Mouse (Mus musculus) fat pad, adult 2 months (tissue): ENCODE measurements around the gene Uimc1.
A peak's percentile ranks its signal among the peaks of the same experiment; 100 is the strongest.
"Not testable (repeated sequence)": the region's sequence is repeated elsewhere in the genome, so short reads cannot be mapped to it uniquely, and the experiment has no call there.

Experiments
- DNase-seq: peaks from one replicate; pipeline ENCODE4 v3.0.0-alpha.2; 2011; ENCODE audit warnings: low read depth, low spot score; ENCODE audit errors: extremely low read depth

The Uimc1 gene

DNA sequence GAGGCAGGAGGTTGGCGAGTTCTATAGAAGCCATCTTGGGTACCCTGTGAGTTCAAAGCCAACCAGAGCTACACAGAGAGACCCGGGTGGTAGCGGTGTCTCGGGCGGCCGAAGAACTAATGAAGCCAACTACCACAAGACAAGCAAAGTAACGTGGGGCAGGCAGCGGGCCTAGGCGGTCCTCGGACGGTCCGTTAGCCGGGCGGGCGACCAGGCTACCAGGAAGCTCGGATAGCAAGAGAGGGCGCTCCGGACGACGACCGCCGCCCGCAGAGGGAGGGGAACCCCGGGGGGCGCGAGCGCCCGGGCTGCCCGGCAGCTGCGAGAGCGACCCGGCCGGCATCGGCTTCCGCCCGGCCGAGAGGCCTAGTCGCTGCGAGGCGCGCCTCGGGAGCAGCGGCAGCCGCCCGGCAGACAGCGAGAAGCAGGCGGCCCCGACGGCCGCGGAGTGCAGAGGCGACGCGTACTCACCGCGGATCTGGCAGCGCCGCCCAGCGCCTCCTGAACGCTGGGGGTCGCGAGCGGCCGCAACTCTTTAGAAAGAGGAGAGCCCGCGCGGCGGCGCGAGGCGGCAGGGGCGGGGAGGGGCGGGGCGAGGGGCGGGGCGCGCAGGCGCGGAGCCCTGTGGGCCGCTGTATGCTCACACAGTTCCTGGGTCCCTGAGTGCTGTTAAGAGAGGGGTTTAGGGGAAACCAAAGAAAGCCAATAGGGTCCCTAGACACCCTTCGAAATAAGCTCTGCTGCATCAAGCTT is at the start of gene Uimc1:
TSS of gene Uimc1 (minus strand) at position 575 of the 753 bp plus-strand sequence.
- no peak for DNase-seq

DNA sequence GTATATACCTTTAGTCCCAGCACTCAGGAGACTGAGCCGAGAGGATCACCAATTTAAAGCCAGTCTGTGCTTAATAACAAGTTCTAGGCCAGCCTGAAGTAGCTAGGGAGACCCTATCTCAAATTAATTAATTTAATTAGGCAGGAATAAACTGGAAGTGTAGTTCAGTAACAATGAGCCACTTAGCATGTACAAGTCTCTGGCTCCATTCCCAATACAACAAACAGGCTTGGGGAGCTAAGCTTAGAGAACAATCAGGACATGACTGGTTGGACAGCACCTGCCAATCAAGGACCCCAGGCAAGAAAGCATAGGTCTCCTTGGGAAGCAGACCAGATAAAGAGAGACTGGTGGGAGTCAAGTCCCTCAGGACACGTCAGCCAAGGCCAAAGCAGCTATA is 40.2 kb upstream of the Uimc1 start:
- no peak for DNase-seq

DNA sequence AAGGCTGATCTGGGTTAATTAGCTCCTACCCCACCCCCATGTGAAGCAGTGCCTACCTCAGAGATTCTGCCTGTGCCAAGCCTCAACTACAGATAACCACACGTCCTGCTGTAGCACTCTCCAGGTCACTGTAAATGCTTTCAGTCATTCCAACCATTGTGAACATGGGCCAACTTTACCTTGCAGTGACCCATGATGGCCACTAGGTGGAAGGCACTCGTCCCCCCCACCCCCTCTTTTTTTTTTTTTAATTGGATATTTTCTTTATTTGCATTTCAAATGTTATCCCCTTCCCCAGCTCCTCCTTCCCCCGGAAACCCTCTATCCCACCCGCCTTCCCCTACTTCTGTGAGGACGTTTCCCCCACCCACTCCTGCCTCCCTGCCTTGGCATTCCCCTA is 35.3 kb upstream of the Uimc1 start:
- DNase-seq = no peak

DNA sequence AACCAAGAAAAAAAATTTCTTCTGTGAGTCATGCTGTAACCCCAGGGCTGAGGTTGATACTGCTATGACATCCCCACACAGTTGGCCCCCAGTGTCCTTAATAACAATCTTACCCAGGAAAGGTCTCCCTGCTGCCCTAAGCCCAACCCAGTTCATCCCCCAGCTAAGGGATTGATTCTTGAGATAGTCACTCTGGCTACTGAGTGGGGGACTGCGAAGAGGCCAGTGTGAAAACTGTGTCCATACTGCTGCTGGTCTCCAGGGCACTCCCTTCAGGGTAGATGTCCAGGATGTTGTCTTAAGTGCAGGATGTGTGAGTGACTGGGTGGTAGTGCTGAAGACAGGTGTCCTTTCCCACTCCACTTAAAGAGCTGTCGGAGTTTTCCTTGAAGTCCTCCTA is 33.3 kb upstream of the Uimc1 start, which contains the start of gene Gm17617:
TSS of gene Gm17617 (minus strand) at position 101 of the 400 bp plus-strand sequence.
- no peak for DNase-seq

DNA sequence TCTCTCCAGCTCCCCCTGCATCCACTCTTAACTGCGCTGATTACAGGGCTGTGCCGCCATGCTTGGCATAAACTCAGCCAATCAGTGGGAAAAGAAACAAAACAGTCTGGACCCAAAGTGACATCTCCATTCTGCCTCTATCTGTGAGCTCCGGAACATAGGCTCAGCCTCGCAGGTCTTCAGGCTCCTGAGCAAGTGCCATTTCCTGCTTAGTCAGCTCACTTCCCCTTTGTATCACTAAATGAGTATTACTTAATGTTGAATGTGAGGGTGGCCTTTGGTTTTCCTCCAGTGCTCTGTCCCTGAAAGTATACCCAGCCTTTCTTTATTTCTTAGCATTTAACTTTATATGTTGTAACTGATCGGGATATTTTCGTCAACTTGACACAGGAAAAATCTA is 24.8 kb upstream of the Uimc1 start:
- no peak for DNase-seq

DNA sequence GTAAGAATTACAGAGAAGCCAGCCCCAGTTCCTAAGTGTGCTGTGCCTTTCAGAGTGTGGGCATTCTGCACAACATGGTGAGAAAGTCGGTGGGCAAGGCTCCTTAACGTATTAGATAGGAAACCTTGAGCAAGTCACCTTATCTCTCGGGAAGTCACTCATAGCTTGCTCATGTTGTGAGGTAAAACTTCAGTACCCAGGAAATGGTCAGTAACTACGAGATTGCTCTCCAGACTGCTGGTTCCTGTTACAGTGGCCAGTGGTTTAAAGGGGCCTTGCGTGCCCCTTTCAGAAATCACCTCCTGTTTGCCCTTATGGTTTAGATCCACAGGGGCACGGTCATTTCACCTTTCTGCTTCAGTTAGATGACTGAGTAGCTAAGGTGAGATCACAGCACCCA is 14.3 kb upstream of the Uimc1 start:
- no peak for DNase-seq

DNA sequence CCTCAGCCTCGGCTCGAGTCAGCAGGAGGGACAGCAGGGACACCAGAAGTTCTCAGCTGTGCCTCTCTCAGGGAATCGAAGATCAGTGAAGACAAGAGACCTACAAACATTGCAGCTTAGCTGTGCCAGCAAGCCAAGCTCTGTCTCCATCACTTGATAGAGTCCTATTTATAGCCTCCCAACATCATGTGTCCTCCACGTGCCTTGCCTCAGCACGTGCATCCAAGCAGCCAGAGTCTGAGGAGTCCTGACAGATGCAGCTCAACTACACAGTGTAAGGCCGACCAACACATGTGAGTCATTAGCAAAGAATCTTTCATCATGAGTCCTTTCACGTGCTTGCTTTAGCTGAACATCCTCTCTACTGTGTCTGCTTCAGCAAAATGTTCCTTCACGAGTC is 7.6 kb upstream of the Uimc1 start:
- no peak for DNase-seq

DNA sequence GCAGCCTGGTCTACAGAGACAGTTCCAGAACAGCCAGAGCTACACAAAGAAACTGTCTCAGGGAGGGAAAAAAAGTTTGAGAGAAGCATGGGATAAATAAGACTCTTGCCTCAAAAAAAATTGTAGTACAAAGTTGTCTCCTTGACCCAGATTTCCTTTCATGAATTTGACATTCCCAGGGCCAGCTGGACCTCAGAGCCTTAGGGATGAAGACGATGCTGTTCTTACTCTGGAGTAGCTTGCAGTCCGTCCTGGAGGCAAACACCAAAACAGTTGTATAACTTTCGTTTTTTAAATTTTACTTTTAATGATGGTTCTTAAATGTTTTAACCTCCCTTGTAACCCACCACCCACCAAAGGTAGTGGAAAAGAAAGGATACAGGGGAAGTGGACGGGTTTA is 7.0 kb upstream of the Uimc1 start:
- DNase-seq = no peak

GRCm38 (mm10) chr13:55105953-55106691 is 6.0 kb upstream of the Uimc1 start:
- DNase-seq = no peak

GRCm38 (mm10) chr13:55105045-55105952 is 5.2 kb upstream of the Uimc1 start, which contains the start of gene Zfp346:
TSS of gene Zfp346 (plus strand) at chr13:55105311.
- peak; percentile 37 for DNase-seq

GRCm38 (mm10) chr13:55103351-55103750 is 3.3 kb upstream of the Uimc1 start:
- DNase-seq = no peak

- DNase-seq = no peak
These were observed 2.3 kb upstream of the Uimc1 start for GRCm38 (mm10) chr13:55102366-55102765.

- DNase-seq = no peak
These were observed 1.5 kb upstream of the Uimc1 start for GRCm38 (mm10) chr13:55101627-55102026.

GRCm38 (mm10) chr13:55099066-55099725 is 904 bp downstream of the Uimc1 start:
- DNase-seq = no peak

- not testable (repeated sequence) for DNase-seq
These were observed 2.3 kb downstream of the Uimc1 start for GRCm38 (mm10) chr13:55097841-55098240.

GRCm38 (mm10) chr13:55092588-55092987 is 7.5 kb downstream of the Uimc1 start:
- DNase-seq = no peak

- no peak for DNase-seq
These were observed 24.5 kb downstream of the Uimc1 start for GRCm38 (mm10) chr13:55075597-55075996.

GRCm38 (mm10) chr13:55071322-55071721 is 28.8 kb downstream of the Uimc1 start:
- no peak for DNase-seq

DNA sequence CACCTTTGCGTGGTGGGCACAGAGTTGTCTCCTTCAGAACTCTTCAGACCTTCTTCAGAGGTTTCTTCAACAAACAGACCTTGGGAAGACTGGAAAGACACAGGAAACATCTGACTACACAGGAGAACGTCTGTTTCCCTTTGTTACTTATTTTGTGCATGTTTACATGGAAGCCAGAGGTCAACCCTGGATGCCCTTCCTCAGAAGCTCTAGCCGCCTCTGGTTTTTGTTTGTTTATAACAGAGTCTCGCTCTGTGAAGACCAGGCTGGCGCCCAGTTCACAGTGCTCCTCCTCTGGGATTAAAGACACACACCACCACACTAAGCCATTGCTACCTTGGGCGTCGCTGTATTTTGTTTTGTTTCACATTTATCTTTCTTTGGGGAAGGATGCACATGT is 30.4 kb downstream of the Uimc1 start:
- DNase-seq = no peak

- DNase-seq = no peak
These were observed 36.8 kb downstream of the Uimc1 start for GRCm38 (mm10) chr13:55063276-55063675.

- DNase-seq = no peak
These were observed 42.1 kb downstream of the Uimc1 start for GRCm38 (mm10) chr13:55058042-55058441.
